Mouse (Mus musculus) bone marrow macrophage, adult 2 months (primary cell): Measurements from ENCODE around the gene Sstr2. TPM values are rescaled to one million over a fixed set of nuclear protein-coding genes. Genes with fewer than 3 reads are reported as not detected.
"Not testable (repeated sequence)": the region's sequence is repeated elsewhere in the genome, so short reads cannot be mapped to it uniquely, and the experiment has no call there.

ENCODE experiments used
- H3K27ac ChIP-seq: 2 replicates; pipeline ENCODE4 v1.5.1; 2012; ENCODE audit warnings: low read depth, low read length; ENCODE audit not compliant: insufficient read depth
- H3K4me1 ChIP-seq: 2 replicates; pipeline ENCODE4 v1.6.1; 2012; ENCODE audit warnings: low read length; ENCODE audit not compliant: control insufficient read depth, insufficient read depth
- H3K4me3 ChIP-seq: 2 replicates; pipeline ENCODE4 v1.5.1; 2012; ENCODE audit warnings: mild to moderate bottlenecking, low read length, moderate library complexity; ENCODE audit not compliant: insufficient read depth
- CTCF ChIP-seq: IDR thresholded peaks from 2 replicates; pipeline ENCODE4 v1.5.1; 2012; ENCODE audit warnings: low read depth, mild to moderate bottlenecking, low read length, moderate library complexity
- POLR2A ChIP-seq: IDR thresholded peaks from 2 replicates; pipeline ENCODE4 v1.6.1; 2012; ENCODE audit warnings: mild to moderate bottlenecking, low read depth, low read length, borderline replicate concordance
- polyA plus RNA-seq: library from polyadenylated mRNA; stranded (reverse); fragments of >200 nt; gene quantifications from 2 replicates; pipeline ENCODE4 v1.2.4, GENCODE M21; 2012; ENCODE audit not compliant: missing spikeins, insufficient read depth, insufficient read length

The Sstr2 gene
- polyA plus RNA-seq, 1 experiment: not detected

GRCm38 (mm10) chr11:113652516-113652915 lies 33.4 kb downstream of the Sstr2 start:
- TF ChIP-seq CTCF: no peak
- no peak for TF ChIP-seq POLR2A
- H3K4me3 ChIP-seq: no peak overlapping the region

GRCm38 (mm10) chr11:113654105-113654504 lies 35.0 kb downstream of the Sstr2 start:
- H3K4me3 ChIP-seq: no peak overlapping the region
- TF ChIP-seq POLR2A (no peak), CTCF (no peak)
- H3K4me1 ChIP-seq: peaks cover 7% of the 10 kb centered on the region
- no peak overlapping the region for H3K27ac ChIP-seq

More at GRCm38 (mm10) chr11:113652516-113652915, 33.4 kb downstream of the Sstr2 start:
- H3K4me1 ChIP-seq: peaks cover 11% of the 10 kb centered on the region
- H3K27ac ChIP-seq: no peak overlapping the region

GRCm38 (mm10) chr11:113654561-113655270 lies 35.6 kb downstream of the Sstr2 start:
- TF ChIP-seq CTCF: no peak
- no peak for TF ChIP-seq POLR2A
- no peak overlapping the region for H3K27ac ChIP-seq
- peaks cover 7% of the 10 kb centered on the region for H3K4me1 ChIP-seq
- H3K4me3 ChIP-seq: no peak overlapping the region

GRCm38 (mm10) chr11:113656511-113656932 lies 37.4 kb downstream of the Sstr2 start:
- no peak overlapping the region for H3K27ac ChIP-seq

GRCm38 (mm10) chr11:113657221-113657620 lies 38.1 kb downstream of the Sstr2 start:
- TF ChIP-seq CTCF: no peak
- TF ChIP-seq POLR2A: no peak
- H3K4me1 ChIP-seq: no peaks in the 10 kb centered on the region
- no peak overlapping the region for H3K27ac ChIP-seq
- no peak overlapping the region for H3K4me3 ChIP-seq

More at GRCm38 (mm10) chr11:113656511-113656932, 37.4 kb downstream of the Sstr2 start:
- H3K4me1 ChIP-seq: no peaks in the 10 kb centered on the region
- TF ChIP-seq POLR2A: no peak
- no peak for TF ChIP-seq CTCF
- no peak overlapping the region for H3K4me3 ChIP-seq

GRCm38 (mm10) chr11:113658319-113658718 lies 39.2 kb downstream of the Sstr2 start:
- TF ChIP-seq POLR2A (no peak), CTCF (no peak)
- Histone ChIP-seq H3K27ac (no peak overlapping the region), H3K4me1 (no peaks in the 10 kb centered on the region), H3K4me3 (no peak overlapping the region)

- no peak overlapping the region for H3K4me3 ChIP-seq
- no peak overlapping the region for H3K27ac ChIP-seq
- H3K4me1 ChIP-seq: no peaks in the 10 kb centered on the region
- no peak for TF ChIP-seq POLR2A
- TF ChIP-seq CTCF: no peak
These were observed 39.6 kb downstream of the Sstr2 start for GRCm38 (mm10) chr11:113658763-113659162.

GRCm38 (mm10) chr11:113660213-113660612 lies 41.1 kb downstream of the Sstr2 start:
- H3K4me1 ChIP-seq, H3K4me3 ChIP-seq, H3K27ac ChIP-seq: not testable (repeated sequence)

- no peak for TF ChIP-seq POLR2A
- no peak for TF ChIP-seq CTCF
- no peak overlapping the region for H3K4me3 ChIP-seq
These were observed 41.8 kb downstream of the Sstr2 start for GRCm38 (mm10) chr11:113660940-113661339.

GRCm38 (mm10) chr11:113661835-113662351 lies 42.8 kb downstream of the Sstr2 start:
- Histone ChIP-seq H3K27ac (no peak overlapping the region), H3K4me1 (peaks cover 10% of the 10 kb centered on the region), H3K4me3 (no peak overlapping the region)
- TF ChIP-seq CTCF: no peak
- TF ChIP-seq POLR2A: no peak

More at GRCm38 (mm10) chr11:113660940-113661339, 41.8 kb downstream of the Sstr2 start:
- H3K27ac ChIP-seq: no peak overlapping the region
- peaks cover 8% of the 10 kb centered on the region for H3K4me1 ChIP-seq
